Mouse (Mus musculus) midbrain, postnatal 0 days (tissue): ENCODE results near the gene Rbfox2. TPM values are rescaled to one million over a fixed set of nuclear protein-coding genes. Genes with fewer than 3 reads are reported as not detected.

ENCODE experiments used
- ATAC-seq: fragments of 200-750 bp; cut with Nextera tagmentation; 2 replicates; pipeline ENCODE4 v1.8.0; 2017; ENCODE audit warnings: moderate number of reproducible peaks, mild to moderate bottlenecking, moderate TSS enrichment, moderate library complexity; ENCODE audit not compliant: low FRiP score
- DNase-seq: peaks from one replicate; pipeline ENCODE4 v3.0.0-alpha.2; 2015; ENCODE audit warnings: low spot score
- H3K27ac ChIP-seq: fragments of 300-500 bp; sonication (generic); 2 replicates; pipeline ENCODE4 v1.5.1; 2014; ENCODE audit warnings: low read depth, mild to moderate bottlenecking, low read length, mixed read lengths
- H3K27me3 ChIP-seq: fragments of 300-500 bp; sonication (generic); 2 replicates; pipeline ENCODE4 v1.6.1; 2014; ENCODE audit warnings: low read length, control low read depth, mixed read lengths; ENCODE audit not compliant: insufficient read depth
- H3K36me3 ChIP-seq: fragments of 300-500 bp; sonication (generic); 2 replicates; pipeline ENCODE4 v1.6.1; 2014; ENCODE audit warnings: low read length, control low read depth, mixed read lengths; ENCODE audit not compliant: insufficient read depth
- H3K4me1 ChIP-seq: fragments of 300-500 bp; sonication (generic); 2 replicates; pipeline ENCODE4 v1.6.1; 2014; ENCODE audit warnings: mild to moderate bottlenecking, control low read depth, antibody characterized with exemption, low read length, mixed read lengths; ENCODE audit not compliant: insufficient read depth
- H3K4me2 ChIP-seq: fragments of 300-500 bp; sonication (generic); 2 replicates; pipeline ENCODE4 v1.6.1; 2014; ENCODE audit warnings: low read depth, mild to moderate bottlenecking, low read length, mixed read lengths; ENCODE audit not compliant: poor library complexity, severe bottlenecking
- H3K4me3 ChIP-seq: fragments of 300-500 bp; sonication (generic); 2 replicates; pipeline ENCODE4 v1.5.1; 2014; ENCODE audit warnings: low read depth, mild to moderate bottlenecking, low read length, moderate library complexity
- H3K9ac ChIP-seq: fragments of 300-500 bp; sonication (generic); replicated peaks from 2 replicates; pipeline ENCODE4 v1.6.1; 2014; ENCODE audit warnings: mild to moderate bottlenecking, low read length, moderate library complexity, mixed read lengths; ENCODE audit not compliant: poor library complexity, severe bottlenecking
- H3K9me3 ChIP-seq: fragments of 300-500 bp; sonication (generic); 2 replicates; pipeline ENCODE4 v1.6.1; 2016; ENCODE audit warnings: low read length, control low read depth
- CTCF ChIP-seq: IDR thresholded peaks from 2 replicates; pipeline ENCODE4 v1.5.1; 2016; ENCODE audit warnings: antibody characterized with exemption, mild to moderate bottlenecking
- WGBS: fragments of 180-500 bp; shearing (Covaris S2); extraction: QIAGEN DNeasy Blood & Tissue Kit; methylation state at CpG from one replicate; pipeline ENCODE4 v1.1.7; 2014; 5-methylcytosine and 5-hydroxymethylcytosine counted together
- polyA plus RNA-seq: library from polyadenylated mRNA; unstranded; fragments of >200 nt; fragmentation: Nextera tagmentation; extraction: Ambion mirVana; gene quantifications from 2 replicates; pipeline ENCODE4 v1.2.1, GENCODE M21; 2015
- total RNA-seq: library from RNA; depleted of rRNA; stranded (reverse); fragments of >200 nt; gene quantifications from 2 replicates; pipeline ENCODE4 v1.2.3, GENCODE M21; 2014

Gene Rbfox2
- total and polyA plus RNA-seq, 2 experiments from 2014 or later = 96.6 to 360 TPM

DNA sequence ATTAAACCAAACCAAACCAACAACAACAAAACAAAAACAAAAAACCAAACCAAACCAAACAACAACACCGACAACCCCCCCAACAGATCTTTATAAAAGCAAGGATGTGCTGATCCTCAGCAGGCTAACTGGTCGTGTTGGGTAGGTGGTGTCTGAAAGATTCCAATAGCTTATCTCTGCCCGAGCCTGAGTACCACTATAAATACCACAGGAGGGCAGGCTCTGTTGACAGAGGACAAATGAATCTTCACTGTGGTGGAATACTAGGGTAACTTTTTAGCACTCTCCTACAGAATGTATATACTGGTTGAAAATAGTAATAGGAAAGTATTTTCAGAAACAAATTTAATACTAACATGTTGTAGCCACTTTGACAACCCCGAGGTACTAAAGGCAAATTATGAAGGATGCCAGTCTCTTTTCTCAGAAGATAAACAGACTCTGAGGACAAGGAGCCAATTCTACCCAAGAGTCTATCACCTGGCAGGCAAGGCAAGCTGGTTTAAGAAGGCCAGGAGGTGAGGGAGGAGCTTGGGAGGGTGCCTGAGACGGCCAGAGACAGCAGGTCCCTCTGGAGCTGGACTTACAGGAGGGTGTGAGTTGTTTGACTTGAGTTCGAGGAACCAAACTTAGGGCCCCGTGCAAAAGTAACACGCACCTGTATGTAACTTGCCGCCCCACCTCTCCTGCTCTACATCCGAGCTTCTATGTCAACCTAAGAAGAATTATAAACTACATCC, 199.5 kb downstream of the Rbfox2 start:
- no peak overlapping the region for H3K9ac ChIP-seq
- 90% methylated on average over 10 of the region's 10 CpGs for WGBS
- no peak overlapping the region for H3K4me2 ChIP-seq
- H3K4me3 ChIP-seq = no peak overlapping the region
- no peaks in the 10 kb centered on the region for H3K4me1 ChIP-seq
- no peaks in the 10 kb centered on the region for H3K27me3 ChIP-seq
- TF ChIP-seq CTCF = 0 out of 2 replicates have a peak, but pooled peaks have one; percentile 28
- ATAC-seq (no peak), DNase-seq (no peak)
- no peak overlapping the region for H3K27ac ChIP-seq
- peaks cover 8% of the 10 kb centered on the region for H3K36me3 ChIP-seq
- no peaks in the 10 kb centered on the region for H3K9me3 ChIP-seq

DNA sequence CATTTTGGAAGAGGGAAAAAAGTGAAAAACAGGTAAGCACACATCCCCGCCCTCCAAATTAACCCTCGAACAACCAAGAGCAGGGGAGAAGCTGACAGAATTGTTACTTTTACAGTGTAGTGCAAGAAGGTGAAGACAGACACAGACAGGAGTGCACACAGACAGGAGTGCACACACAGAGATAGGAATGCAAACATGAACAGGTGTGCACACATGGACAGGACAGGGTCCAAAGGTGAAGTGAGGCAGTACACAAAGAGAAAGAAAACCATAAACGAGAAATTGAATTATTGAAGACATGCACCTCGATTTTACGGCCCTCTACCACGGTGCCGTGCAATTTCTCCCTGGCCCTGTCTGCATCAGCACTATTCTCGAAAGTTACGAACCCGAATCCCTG, 201.5 kb downstream of the Rbfox2 start:
- H3K4me2 ChIP-seq = no peak overlapping the region
- WGBS = 92% methylated on average over 10 of the region's 10 CpGs
- peaks cover 19% of the 10 kb centered on the region for H3K36me3 ChIP-seq

DNA sequence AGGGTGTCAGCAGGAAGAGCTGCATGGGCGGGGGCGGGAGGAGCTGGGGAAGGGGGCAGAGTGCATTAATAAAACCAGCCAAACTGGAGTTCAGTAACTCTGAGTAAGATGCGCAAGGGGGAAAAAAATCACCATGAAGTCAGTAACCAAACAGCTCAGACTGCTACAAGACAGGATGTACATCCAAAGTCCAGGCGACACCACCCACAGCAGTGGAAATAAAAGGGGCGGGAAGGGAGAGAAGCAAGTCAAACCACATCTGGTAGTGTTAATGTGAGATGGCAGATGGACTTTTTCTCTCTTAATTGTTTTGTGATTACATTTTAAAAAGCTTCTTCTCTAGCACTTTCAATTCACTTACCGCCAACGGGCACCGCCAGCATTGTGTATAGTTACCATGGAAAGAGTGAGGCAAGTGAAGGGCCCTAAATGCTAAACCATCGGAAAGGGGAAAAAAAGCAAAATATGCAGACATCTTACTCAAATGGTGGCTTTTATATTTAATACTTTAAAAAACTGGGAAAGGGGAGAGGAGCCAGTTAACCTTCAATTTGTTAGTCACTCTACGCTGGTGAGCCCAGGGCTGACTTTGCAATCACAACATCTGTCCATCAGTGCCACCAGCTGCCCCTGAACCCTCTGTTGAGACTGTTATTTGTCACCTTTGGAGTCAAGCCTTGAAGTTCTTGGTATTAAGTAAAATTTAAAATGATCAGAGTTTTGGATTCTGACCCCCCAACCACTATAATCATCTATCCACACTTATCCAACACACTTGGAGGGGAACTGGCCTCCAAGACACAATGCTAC, 202.2 kb downstream of the Rbfox2 start:
- DNase-seq (no peak), ATAC-seq (no peak)
- TF ChIP-seq CTCF = no peak
- H3K4me1 ChIP-seq = no peaks in the 10 kb centered on the region
- peaks cover 18% of the 10 kb centered on the region for H3K36me3 ChIP-seq
- no peak overlapping the region for H3K27ac ChIP-seq
- H3K9ac ChIP-seq = no peak overlapping the region
- WGBS = 71% methylated on average over 10 of the region's 10 CpGs
- H3K9me3 ChIP-seq = no peaks in the 10 kb centered on the region
- H3K27me3 ChIP-seq = no peaks in the 10 kb centered on the region
- H3K4me2 ChIP-seq = no peak overlapping the region
- H3K4me3 ChIP-seq = no peak overlapping the region

More for the DNA sequence above, 201.5 kb downstream of the Rbfox2 start:
- Histone ChIP-seq H3K9ac (no peak overlapping the region), H3K9me3 (no peaks in the 10 kb centered on the region), H3K4me1 (no peaks in the 10 kb centered on the region), H3K27ac (no peak overlapping the region), H3K27me3 (no peaks in the 10 kb centered on the region), H3K4me3 (no peak overlapping the region)
- no peak for TF ChIP-seq CTCF
- DNase-seq (no peak), ATAC-seq (no peak)

DNA sequence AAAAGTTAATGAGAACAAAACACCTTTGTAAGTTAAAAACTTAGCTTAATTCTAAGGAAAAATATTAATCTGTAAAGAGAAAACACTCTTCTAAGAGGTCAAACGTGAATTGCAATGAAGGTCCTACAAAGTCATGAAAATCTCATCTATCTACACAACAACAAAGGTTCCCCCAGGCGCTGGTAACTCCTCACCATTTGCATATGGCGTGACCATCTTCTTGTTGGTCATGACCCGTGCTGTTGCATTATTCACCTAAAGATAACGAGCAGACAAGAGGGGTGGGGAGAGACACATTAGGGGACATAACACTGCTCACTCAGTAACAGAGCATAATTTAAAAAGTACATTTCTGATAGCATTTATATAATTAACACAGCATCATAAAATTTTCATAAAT, 204.1 kb downstream of the Rbfox2 start:
- no peaks in the 10 kb centered on the region for H3K9me3 ChIP-seq
- H3K27ac ChIP-seq = no peak overlapping the region
- H3K9ac ChIP-seq = no peak overlapping the region
- no peak overlapping the region for H3K4me2 ChIP-seq
- H3K36me3 ChIP-seq = peaks cover 22% of the 10 kb centered on the region
- WGBS = 75% methylated on average over 5 of the region's 5 CpGs
- DNase-seq (no peak), ATAC-seq (no peak)
- no peaks in the 10 kb centered on the region for H3K27me3 ChIP-seq
- no peaks in the 10 kb centered on the region for H3K4me1 ChIP-seq
- TF ChIP-seq CTCF = no peak
- H3K4me3 ChIP-seq = no peak overlapping the region

DNA sequence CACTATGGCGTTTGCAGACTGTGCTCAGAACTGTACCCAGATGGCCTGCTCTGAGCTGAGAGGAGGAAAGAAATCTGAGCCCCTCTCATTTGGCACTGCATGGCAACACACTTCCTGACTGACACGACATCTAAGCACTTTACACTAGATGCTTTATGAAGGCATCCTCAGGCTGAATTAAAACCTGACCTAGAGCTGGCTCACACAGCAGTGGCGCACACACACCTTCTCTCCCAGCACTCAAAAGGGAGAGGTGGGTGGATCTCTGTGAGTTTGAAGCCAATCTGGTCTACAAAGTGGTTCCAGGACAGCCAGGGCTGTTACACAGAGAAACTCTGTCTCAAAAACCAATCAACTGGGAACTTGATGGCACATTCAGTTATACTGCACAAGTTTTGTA, 207.0 kb downstream of the Rbfox2 start:
- Histone ChIP-seq H3K4me2 (no peak overlapping the region), H3K36me3 (peaks cover 32% of the 10 kb centered on the region), H3K27ac (no peak overlapping the region), H3K27me3 (no peaks in the 10 kb centered on the region), H3K9me3 (no peaks in the 10 kb centered on the region), H3K9ac (no peak overlapping the region), H3K4me3 (no peak overlapping the region), H3K4me1 (no peaks in the 10 kb centered on the region)
- WGBS = 79% methylated on average over 3 of the region's 3 CpGs
- no peak for DNase-seq
- ATAC-seq = no peak
- no peak for TF ChIP-seq CTCF

DNA sequence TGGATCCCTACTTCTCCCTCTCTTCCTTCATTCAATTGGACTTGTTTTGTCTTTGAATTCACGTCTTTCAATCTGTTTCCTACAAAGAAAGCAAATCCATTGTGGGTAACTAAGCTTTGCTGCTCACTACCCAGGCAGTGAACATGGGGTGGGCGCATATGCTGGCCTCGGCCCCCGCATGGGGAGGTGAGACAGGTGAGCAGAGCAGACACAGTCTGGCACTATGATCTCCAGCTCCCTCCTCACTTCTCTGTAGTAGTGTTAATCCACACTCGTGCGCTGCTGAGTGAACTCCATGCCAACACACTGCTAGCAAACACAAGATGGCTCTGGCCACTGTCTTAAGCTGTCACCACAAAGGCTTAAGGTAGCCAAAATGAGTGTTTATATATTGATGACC, 209.4 kb downstream of the Rbfox2 start:
- no peak overlapping the region for H3K27ac ChIP-seq
- no peak overlapping the region for H3K4me3 ChIP-seq
- peaks cover 37% of the 10 kb centered on the region for H3K36me3 ChIP-seq
- TF ChIP-seq CTCF = no peak
- DNase-seq (no peak), ATAC-seq (no peak)
- no peaks in the 10 kb centered on the region for H3K9me3 ChIP-seq
- no peak overlapping the region for H3K9ac ChIP-seq
- H3K4me2 ChIP-seq = no peak overlapping the region
- WGBS = 87% methylated on average over 6 of the region's 6 CpGs
- no peaks in the 10 kb centered on the region for H3K27me3 ChIP-seq
- no peaks in the 10 kb centered on the region for H3K4me1 ChIP-seq
